Mouse (Mus musculus): ENCODE measurements at regions not wholly inside any gene's neighbourhood (a gene's known extent, or its start where the extent isn't known, plus 50 kb on each side); places are given as distances from the start of the nearest gene placed in this dataset.

GRCm38 (mm10) chr15:50005142-50005541 is 3879.6 kb upstream of the Gm7489 start:
- TF ChIP-seq POLR2A (IDR thresholded peaks at IDR 0.05; ENCODE audit: borderline replicate concordance, extremely low read depth, insufficient read depth, insufficient read length, poor library complexity, severe bottlenecking) (no peak), CTCF (IDR thresholded peaks at IDR 0.05; ENCODE audit: borderline replicate concordance, extremely low read depth, insufficient read depth, insufficient read length) (no peak)
- no peak for DNase-seq (ENCODE audit: low read depth)

DNA sequence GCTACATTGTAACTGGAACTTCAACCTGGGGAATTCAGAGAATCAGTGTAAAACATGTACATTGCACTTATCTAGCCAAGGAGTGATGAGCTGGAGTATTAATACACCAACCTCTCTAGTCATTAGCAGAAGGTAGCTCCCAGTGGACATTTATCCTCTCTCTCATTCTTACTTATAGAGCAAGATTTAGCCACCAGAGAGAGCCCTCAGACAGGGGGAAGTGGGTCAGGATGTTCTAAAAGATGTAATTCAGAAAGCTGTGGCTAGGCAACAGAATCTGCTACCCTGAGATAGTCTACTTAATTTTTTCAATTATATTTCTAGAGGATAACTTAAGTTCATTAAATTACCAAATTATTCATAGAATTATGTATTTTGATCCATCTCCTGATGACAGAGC is 3838.1 kb upstream of the Gm7489 start:
- no peak for TF ChIP-seq CTCF (IDR thresholded peaks at IDR 0.05; ENCODE audit: borderline replicate concordance, extremely low read depth, insufficient read depth, insufficient read length)
- peak; percentile 5 for DNase-seq (ENCODE audit: low read depth)

DNA sequence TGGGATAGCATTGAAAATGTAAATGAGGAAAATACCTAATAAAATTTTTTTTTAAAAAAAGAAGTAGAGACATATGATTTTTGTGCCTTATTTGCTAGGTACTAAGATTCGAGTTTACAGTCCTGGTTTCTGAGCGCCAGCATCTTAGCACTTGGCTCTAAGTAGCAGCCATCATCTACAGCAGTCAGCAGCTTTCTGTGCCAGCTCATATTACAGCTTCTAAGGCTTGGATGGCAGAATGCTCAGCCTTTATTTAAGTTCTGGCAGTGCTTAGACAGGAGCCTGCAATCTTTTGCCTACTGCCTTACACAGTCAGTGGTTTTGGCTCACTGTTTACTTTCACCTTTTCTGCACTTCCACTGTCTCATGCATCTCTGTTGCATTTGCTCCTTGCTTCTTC is 3831.2 kb upstream of the Gm7489 start:
- peak; percentile 76 for DNase-seq (ENCODE audit: low read depth)
- TF ChIP-seq POLR2A (IDR thresholded peaks at IDR 0.05; ENCODE audit: borderline replicate concordance, extremely low read depth, insufficient read depth, insufficient read length, poor library complexity, severe bottlenecking) = no peak
- no peak for TF ChIP-seq CTCF (IDR thresholded peaks at IDR 0.05; ENCODE audit: borderline replicate concordance, extremely low read depth, insufficient read depth, insufficient read length)

DNA sequence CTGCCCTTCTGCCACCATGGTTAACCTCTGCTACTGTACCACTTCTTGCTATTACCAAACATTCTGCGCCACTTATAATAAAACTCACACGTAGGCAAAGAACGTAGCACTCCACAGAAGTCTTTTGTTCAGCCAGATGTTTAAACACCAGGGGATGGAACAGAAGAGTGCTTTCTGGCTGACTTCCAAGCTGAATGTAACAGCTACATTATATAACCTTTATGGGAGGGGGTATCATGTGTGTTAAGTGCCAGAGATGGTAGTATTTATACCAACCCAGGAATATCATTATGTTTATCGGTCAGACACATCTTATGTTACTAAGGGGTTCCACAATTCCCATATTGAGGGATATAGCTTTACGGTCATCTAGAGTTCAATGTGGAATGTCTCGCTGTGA is 3830.8 kb upstream of the Gm7489 start:
- TF ChIP-seq CTCF (IDR thresholded peaks at IDR 0.05; ENCODE audit: borderline replicate concordance, extremely low read depth, insufficient read depth, insufficient read length) = no peak
- TF ChIP-seq POLR2A (IDR thresholded peaks at IDR 0.05; ENCODE audit: borderline replicate concordance, extremely low read depth, insufficient read depth, insufficient read length, poor library complexity, severe bottlenecking) = no peak
- DNase-seq (ENCODE audit: low read depth) = peak; percentile 20

- DNase-seq (ENCODE audit: low read depth) = peak; percentile 24
- TF ChIP-seq POLR2A (IDR thresholded peaks at IDR 0.05; ENCODE audit: borderline replicate concordance, extremely low read depth, insufficient read depth, insufficient read length, poor library complexity, severe bottlenecking) (no peak), CTCF (IDR thresholded peaks at IDR 0.05; ENCODE audit: borderline replicate concordance, extremely low read depth, insufficient read depth, insufficient read length) (no peak)
Observed at GRCm38 (mm10) chr15:50078246-50078645, 3806.5 kb upstream of the Gm7489 start.

DNA sequence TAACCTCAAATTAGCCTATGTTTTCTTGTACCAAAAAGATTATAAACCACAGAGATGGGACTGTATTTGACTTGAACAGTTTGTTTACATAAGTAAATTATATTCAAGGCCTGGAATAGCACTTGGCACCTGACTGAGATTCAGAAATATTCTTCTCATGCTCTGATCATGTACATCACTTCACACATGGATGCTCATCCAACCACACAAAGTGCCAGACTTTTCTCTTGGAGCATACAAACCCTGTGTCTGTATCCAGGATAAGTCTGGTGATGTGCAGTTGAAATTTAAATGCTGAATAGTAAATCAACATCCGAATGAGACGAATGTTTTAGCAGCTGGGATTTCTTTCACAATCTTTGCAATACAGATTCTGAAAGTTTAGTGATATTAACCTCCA is 3802.3 kb upstream of the Gm7489 start:
- peak; percentile 57 for DNase-seq (ENCODE audit: low read depth)
- TF ChIP-seq POLR2A (IDR thresholded peaks at IDR 0.05; ENCODE audit: borderline replicate concordance, extremely low read depth, insufficient read depth, insufficient read length, poor library complexity, severe bottlenecking) = no peak
- TF ChIP-seq CTCF (IDR thresholded peaks at IDR 0.05; ENCODE audit: borderline replicate concordance, extremely low read depth, insufficient read depth, insufficient read length) = no peak

- DNase-seq (ENCODE audit: low read depth) = peak; percentile 69
- no peak for TF ChIP-seq POLR2A (IDR thresholded peaks at IDR 0.05; ENCODE audit: borderline replicate concordance, extremely low read depth, insufficient read depth, insufficient read length, poor library complexity, severe bottlenecking)
- no peak for TF ChIP-seq CTCF (IDR thresholded peaks at IDR 0.05; ENCODE audit: borderline replicate concordance, extremely low read depth, insufficient read depth, insufficient read length)
Observed at GRCm38 (mm10) chr15:50102596-50103277, 3782.0 kb upstream of the Gm7489 start.

DNA sequence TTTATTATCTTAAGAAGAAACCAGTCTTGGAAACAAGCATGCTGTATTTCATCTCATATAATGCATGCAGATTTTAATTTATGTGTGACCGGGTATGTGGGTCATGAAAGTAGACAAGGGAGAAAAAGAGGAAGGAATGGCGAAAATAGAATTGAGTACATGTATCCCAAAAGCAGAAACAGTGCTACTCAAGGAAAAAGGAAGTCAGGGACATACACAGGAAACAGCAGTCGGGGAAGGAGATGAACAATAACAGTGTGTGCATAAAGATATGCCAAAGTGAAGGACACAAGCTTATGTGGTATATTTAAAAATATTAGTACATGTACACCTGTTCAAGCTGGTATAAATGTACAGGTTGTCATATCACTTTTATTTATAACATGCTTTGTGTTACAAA is 3775.8 kb upstream of the Gm7489 start:
- no peak for DNase-seq (ENCODE audit: low read depth)
- no peak for TF ChIP-seq POLR2A (IDR thresholded peaks at IDR 0.05; ENCODE audit: borderline replicate concordance, extremely low read depth, insufficient read depth, insufficient read length, poor library complexity, severe bottlenecking)
- no peak for TF ChIP-seq CTCF (IDR thresholded peaks at IDR 0.05; ENCODE audit: borderline replicate concordance, extremely low read depth, insufficient read depth, insufficient read length)

GRCm38 (mm10) chr15:50153863-50154262 is 3730.8 kb upstream of the Gm7489 start:
- TF ChIP-seq CTCF (IDR thresholded peaks at IDR 0.05; ENCODE audit: borderline replicate concordance, extremely low read depth, insufficient read depth, insufficient read length) = no peak
- no peak for TF ChIP-seq POLR2A (IDR thresholded peaks at IDR 0.05; ENCODE audit: borderline replicate concordance, extremely low read depth, insufficient read depth, insufficient read length, poor library complexity, severe bottlenecking)
- DNase-seq (ENCODE audit: low read depth) = no peak

GRCm38 (mm10) chr15:50172276-50172772 is 3712.4 kb upstream of the Gm7489 start:
- no peak for DNase-seq (ENCODE audit: low read depth)
- TF ChIP-seq CTCF (IDR thresholded peaks at IDR 0.05; ENCODE audit: borderline replicate concordance, extremely low read depth, insufficient read depth, insufficient read length) = no peak

DNA sequence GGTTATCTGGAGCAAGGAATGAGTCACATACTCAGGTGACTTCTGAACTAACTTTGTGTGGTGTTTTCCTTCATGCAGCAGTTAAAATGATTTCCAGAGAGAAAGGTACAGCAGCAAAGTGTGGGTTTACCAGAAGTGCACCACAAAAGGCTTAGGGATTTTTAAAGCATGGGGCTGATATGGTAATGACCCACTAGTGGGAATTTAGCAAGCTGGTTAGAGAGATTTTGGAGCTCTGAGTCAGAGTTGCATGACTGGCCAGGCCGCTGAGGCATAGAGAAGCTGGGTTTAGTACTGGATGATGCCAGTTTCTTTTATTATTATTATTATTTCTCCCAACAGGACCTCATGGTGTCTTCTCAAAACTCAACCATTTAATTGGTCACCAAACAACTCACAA is 3701.5 kb upstream of the Gm7489 start:
- no peak for DNase-seq (ENCODE audit: low read depth)
- TF ChIP-seq POLR2A (IDR thresholded peaks at IDR 0.05; ENCODE audit: borderline replicate concordance, extremely low read depth, insufficient read depth, insufficient read length, poor library complexity, severe bottlenecking) (no peak), CTCF (IDR thresholded peaks at IDR 0.05; ENCODE audit: borderline replicate concordance, extremely low read depth, insufficient read depth, insufficient read length) (no peak)
